Mouse (Mus musculus) forebrain, embryonic 13.5 days (tissue): Measurements from ENCODE around the gene Grip1. TPM values are rescaled to one million over a fixed set of nuclear protein-coding genes. Genes with fewer than 3 reads are reported as not detected.
A peak's percentile ranks its signal among the peaks of the same experiment; 100 is the strongest.

Experiments
- ATAC-seq: fragments of 200-750 bp; cut with Nextera tagmentation; 2 replicates; pipeline ENCODE4 v1.8.0; 2017
- H3K27ac ChIP-seq: fragments of 300-500 bp; sonication (generic); 2 replicates; pipeline ENCODE4 v1.5.1; 2015; ENCODE audit warnings: inconsistent platforms, mild to moderate bottlenecking, moderate library complexity
- H3K27me3 ChIP-seq: fragments of 300-500 bp; sonication (generic); 2 replicates; pipeline ENCODE4 v1.6.1; 2015; ENCODE audit warnings: mild to moderate bottlenecking, inconsistent platforms
- H3K36me3 ChIP-seq: fragments of 300-500 bp; sonication (generic); 2 replicates; pipeline ENCODE4 v1.6.1; 2015; ENCODE audit warnings: mild to moderate bottlenecking, inconsistent platforms; ENCODE audit not compliant: poor library complexity, severe bottlenecking
- H3K4me1 ChIP-seq: fragments of 300-500 bp; sonication (generic); 2 replicates; pipeline ENCODE4 v1.6.1; 2015; ENCODE audit warnings: inconsistent platforms
- H3K4me2 ChIP-seq: fragments of 300-500 bp; sonication (generic); 2 replicates; pipeline ENCODE4 v1.6.1; 2015; ENCODE audit warnings: inconsistent platforms, mild to moderate bottlenecking, moderate library complexity
- H3K4me3 ChIP-seq: fragments of 300-500 bp; sonication (generic); 2 replicates; pipeline ENCODE4 v1.5.1; 2015; ENCODE audit warnings: mild to moderate bottlenecking, inconsistent platforms
- H3K9ac ChIP-seq: fragments of 300-500 bp; sonication (generic); 2 replicates; pipeline ENCODE4 v1.6.1; 2015; ENCODE audit warnings: mild to moderate bottlenecking, inconsistent platforms
- H3K9me3 ChIP-seq: fragments of 300-500 bp; sonication (generic); replicated peaks from 2 replicates; pipeline ENCODE4 v1.6.1; 2016; ENCODE audit warnings: inconsistent platforms
- WGBS: fragments of 180-500 bp; shearing (Covaris S2); methylation state at CpG from one replicate; pipeline ENCODE4 v1.1.7; 2015; 5-methylcytosine and 5-hydroxymethylcytosine counted together
- polyA plus RNA-seq: library from polyadenylated mRNA; unstranded; fragments of >200 nt; fragmentation: Nextera tagmentation; extraction: Ambion mirVana; gene quantifications from 2 replicates; pipeline ENCODE4 v1.2.1, GENCODE M21; 2015

Gene Grip1
- polyA plus RNA-seq, 1 experiment from 2014 or later = 12.4 TPM

DNA sequence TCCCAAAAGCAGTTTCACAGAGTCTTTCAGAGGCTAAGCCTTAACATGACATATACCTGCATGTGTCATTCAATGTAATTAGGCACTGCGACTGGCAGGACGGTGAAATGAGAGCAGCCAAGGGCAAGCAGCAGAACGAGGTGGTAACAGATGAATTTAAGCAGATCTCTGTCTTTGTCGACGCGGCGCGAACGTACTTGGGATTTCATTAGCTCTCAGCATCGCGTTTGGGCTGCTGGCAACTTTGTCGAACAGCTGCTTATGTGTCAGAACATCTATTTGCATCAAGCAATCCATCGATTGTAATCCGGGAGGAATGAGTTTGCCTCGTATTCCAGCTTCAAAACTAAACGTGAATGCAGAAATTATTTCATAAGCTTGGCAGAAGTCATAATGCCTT is 483.9 kb downstream of the Grip1 start:
- no peaks in the 10 kb centered on the region for H3K36me3 ChIP-seq
- WGBS = 69% methylated on average over 16 of the region's 16 CpGs
- no peak overlapping the region for H3K4me2 ChIP-seq

GRCm38 (mm10) chr10:119943906-119944305 is 490.3 kb downstream of the Grip1 start:
- Histone ChIP-seq H3K9me3 (no peaks in the 10 kb centered on the region), H3K27me3 (no peaks in the 10 kb centered on the region), H3K27ac (no peak overlapping the region), H3K4me2 (no peak overlapping the region), H3K36me3 (0 out of 2 replicates have a peak, but pooled peaks cover 11% of the 10 kb centered on the region), H3K4me3 (no peak overlapping the region), H3K4me1 (no peaks in the 10 kb centered on the region), H3K9ac (no peak overlapping the region)
- no peak for ATAC-seq
- WGBS = 95% methylated on average over 8 of the region's 8 CpGs

More for the DNA sequence above, 483.9 kb downstream of the Grip1 start:
- no peaks in the 10 kb centered on the region for H3K9me3 ChIP-seq
- no peak for ATAC-seq
- H3K27ac ChIP-seq = peak overlapping the region; percentile 16; the same call in 1 of the 2 replicates
- H3K4me3 ChIP-seq = no peak overlapping the region
- no peak overlapping the region for H3K9ac ChIP-seq
- 0 out of 2 replicates have a peak, but pooled peaks cover 5% of the 10 kb centered on the region for H3K4me1 ChIP-seq
- H3K27me3 ChIP-seq = no peaks in the 10 kb centered on the region

DNA sequence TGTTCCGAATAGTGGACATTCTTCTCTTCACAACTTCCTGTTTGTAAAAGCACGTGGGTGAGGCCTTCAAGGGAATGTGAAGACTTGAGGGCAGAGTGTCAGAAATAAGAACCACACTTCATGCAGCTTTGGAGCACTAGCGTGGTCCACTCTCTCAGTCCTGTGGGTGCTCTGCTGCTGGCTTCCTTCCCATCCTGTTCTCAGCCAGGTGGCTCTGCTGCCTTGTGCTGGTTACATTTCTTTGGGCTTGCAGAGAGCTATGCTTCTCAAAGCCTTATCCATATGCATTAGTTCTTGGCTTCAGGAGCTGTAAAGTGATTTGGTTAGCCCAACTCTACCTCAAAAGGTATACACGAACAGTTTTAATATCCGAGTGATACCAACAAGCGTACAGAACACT is 497.8 kb downstream of the Grip1 start:
- Histone ChIP-seq H3K4me3 (no peak overlapping the region), H3K27ac (no peak overlapping the region), H3K4me2 (no peak overlapping the region), H3K27me3 (no peaks in the 10 kb centered on the region), H3K9ac (no peak overlapping the region), H3K36me3 (no peaks in the 10 kb centered on the region), H3K9me3 (no peaks in the 10 kb centered on the region), H3K4me1 (peaks cover 8% of the 10 kb centered on the region; the same call in 1 of the 2 replicates)
- no peak for ATAC-seq
- WGBS = 93% methylated on average over 6 of the region's 6 CpGs

- no peaks in the 10 kb centered on the region for H3K36me3 ChIP-seq
- WGBS = 84% methylated on average over 17 of the region's 17 CpGs
- no peak overlapping the region for H3K9ac ChIP-seq
- H3K9me3 ChIP-seq = no peaks in the 10 kb centered on the region
- H3K4me2 ChIP-seq = no peak overlapping the region
- H3K4me3 ChIP-seq = no peak overlapping the region
- no peaks in the 10 kb centered on the region for H3K27me3 ChIP-seq
- H3K4me1 ChIP-seq = peaks cover 8% of the 10 kb centered on the region; the same call in 1 of the 2 replicates
- no peak overlapping the region; the same call in 1 of the 2 replicates for H3K27ac ChIP-seq
- ATAC-seq = peak; percentile 75; the same call in 1 of the 2 replicates
These were observed 503.8 kb downstream of the Grip1 start for GRCm38 (mm10) chr10:119957260-119957955.

GRCm38 (mm10) chr10:119960915-119961314 is 507.3 kb downstream of the Grip1 start:
- Histone ChIP-seq H3K27ac (no peak overlapping the region), H3K9me3 (no peaks in the 10 kb centered on the region), H3K9ac (no peak overlapping the region), H3K4me2 (no peak overlapping the region), H3K27me3 (0 out of 2 replicates have a peak, but pooled peaks cover 3% of the 10 kb centered on the region), H3K4me3 (no peak overlapping the region), H3K4me1 (peaks cover 10% of the 10 kb centered on the region), H3K36me3 (no peaks in the 10 kb centered on the region)
- ATAC-seq = no peak
- 61% methylated on average over 3 of the region's 3 CpGs for WGBS

DNA sequence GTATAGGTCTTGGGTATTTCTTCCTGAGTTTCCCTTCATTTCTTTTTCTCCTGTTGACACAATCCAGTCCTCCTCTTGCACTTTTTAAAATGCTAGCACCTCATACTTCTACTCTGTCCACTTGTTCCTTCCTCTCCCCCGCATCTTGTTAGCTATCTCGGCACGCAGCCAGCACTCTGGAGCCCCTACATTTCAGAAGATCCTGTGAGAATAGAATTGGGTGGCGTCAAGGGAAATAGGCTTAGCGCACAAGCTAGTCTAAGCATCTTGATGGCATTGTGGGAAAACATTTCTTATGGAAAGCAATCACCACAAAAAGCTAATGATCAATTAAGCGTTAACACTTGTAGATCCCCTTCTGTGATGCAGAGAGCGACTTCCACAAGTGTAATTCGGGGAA is 512.7 kb downstream of the Grip1 start:
- H3K4me3 ChIP-seq = no peak overlapping the region
- 22% methylated on average over 8 of the region's 8 CpGs for WGBS

DNA sequence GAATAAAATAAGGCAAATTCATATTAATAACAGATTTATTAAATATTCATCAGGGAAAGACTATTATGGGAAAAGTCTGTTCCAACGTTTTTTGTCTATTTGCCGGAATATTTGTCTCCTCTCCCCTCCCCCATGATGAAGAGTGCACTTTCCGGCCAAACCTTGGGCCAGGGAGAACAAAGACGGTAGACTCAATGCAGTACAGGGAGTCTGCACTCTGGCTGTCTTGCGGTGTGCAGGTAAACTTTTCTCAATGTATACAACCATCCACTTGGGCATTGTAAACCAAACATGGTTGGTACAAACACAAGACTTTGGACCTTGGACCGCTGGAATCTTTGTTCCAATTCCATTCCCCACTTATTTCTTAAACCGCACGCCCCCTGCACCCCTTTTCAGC is 525.8 kb downstream of the Grip1 start:
- no peaks in the 10 kb centered on the region for H3K9me3 ChIP-seq
- no peak overlapping the region for H3K27ac ChIP-seq
- H3K9ac ChIP-seq = no peak overlapping the region
- H3K4me1 ChIP-seq = peaks cover 10% of the 10 kb centered on the region
- WGBS = 24% methylated on average over 8 of the region's 8 CpGs
- no peaks in the 10 kb centered on the region for H3K36me3 ChIP-seq
- no peak for ATAC-seq
- peak overlapping the region; percentile 38 for H3K4me2 ChIP-seq
- H3K4me3 ChIP-seq = no peak overlapping the region
- no peaks in the 10 kb centered on the region for H3K27me3 ChIP-seq

More for the DNA sequence above, 512.7 kb downstream of the Grip1 start:
- H3K4me1 ChIP-seq = peaks cover 17% of the 10 kb centered on the region
- H3K4me2 ChIP-seq = 0 out of 2 replicates have a peak overlapping the region, but pooled peaks have one; percentile 4
- no peak overlapping the region for H3K27ac ChIP-seq
- H3K36me3 ChIP-seq = no peaks in the 10 kb centered on the region
- ATAC-seq = peak; percentile 50; the same call in 1 of the 2 replicates
- no peak overlapping the region for H3K9ac ChIP-seq
- no peaks in the 10 kb centered on the region for H3K9me3 ChIP-seq
- 0 out of 2 replicates have a peak, but pooled peaks cover 3% of the 10 kb centered on the region for H3K27me3 ChIP-seq

DNA sequence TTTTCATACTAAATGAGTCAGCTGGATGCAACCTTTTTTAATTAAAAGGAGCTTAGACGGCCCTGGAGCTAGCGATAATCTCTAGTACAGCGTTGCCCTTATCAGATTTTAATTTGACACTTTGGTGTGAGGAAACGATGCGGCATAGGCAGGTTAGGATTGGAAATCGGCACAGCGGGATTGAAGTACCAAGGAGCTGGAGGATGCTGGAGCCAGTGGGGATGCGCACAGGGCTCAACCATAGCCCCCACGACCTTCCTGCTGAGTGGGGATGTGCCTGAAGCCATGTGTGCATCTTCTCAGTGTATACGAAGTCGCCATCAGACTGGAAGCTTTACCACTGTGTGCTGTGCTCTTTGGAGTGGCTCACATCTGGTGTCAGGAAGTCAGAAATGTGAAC is 526.4 kb downstream of the Grip1 start:
- Histone ChIP-seq H3K4me3 (no peak overlapping the region), H3K4me1 (peaks cover 10% of the 10 kb centered on the region), H3K9ac (no peak overlapping the region), H3K36me3 (no peaks in the 10 kb centered on the region), H3K4me2 (peak overlapping the region; percentile 38; the same call in 1 of the 2 replicates), H3K9me3 (no peaks in the 10 kb centered on the region), H3K27ac (no peak overlapping the region), H3K27me3 (no peaks in the 10 kb centered on the region)
- 18% methylated on average over 11 of the region's 11 CpGs for WGBS
- peak; percentile 43; the same call in 1 of the 2 replicates for ATAC-seq

DNA sequence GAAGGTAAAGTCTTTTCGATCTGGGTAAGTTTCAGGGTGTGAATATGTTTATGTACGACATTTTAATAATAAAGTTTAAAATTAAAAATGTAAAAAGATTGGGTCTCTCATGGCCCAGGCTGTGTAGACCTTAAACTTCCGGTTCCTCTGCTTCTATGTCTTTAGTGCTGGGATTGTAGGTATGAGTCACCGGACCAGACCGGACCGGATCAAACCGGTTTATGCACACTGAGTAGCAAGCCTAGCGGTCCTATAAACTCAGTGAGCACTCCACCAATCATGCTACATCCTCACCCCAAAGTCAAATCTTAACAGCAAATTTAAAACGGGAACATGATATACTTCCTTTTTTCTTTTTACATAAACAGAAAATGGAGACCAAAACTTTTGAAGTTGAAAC is 530.7 kb downstream of the Grip1 start:
- peaks cover 8% of the 10 kb centered on the region for H3K4me1 ChIP-seq
- no peak overlapping the region for H3K9ac ChIP-seq
- H3K9me3 ChIP-seq = no peaks in the 10 kb centered on the region
- no peak for ATAC-seq
- no peak overlapping the region for H3K27ac ChIP-seq
- no peaks in the 10 kb centered on the region for H3K27me3 ChIP-seq
- no peak overlapping the region for H3K4me3 ChIP-seq
- no peak overlapping the region for H3K4me2 ChIP-seq
- 91% methylated on average over 9 of the region's 9 CpGs for WGBS
- no peaks in the 10 kb centered on the region for H3K36me3 ChIP-seq

GRCm38 (mm10) chr10:119998475-119998874 is 544.8 kb downstream of the Grip1 start:
- WGBS = 91% methylated on average over 4 of the region's 4 CpGs
- no peak overlapping the region for H3K27ac ChIP-seq
- ATAC-seq = no peak

DNA sequence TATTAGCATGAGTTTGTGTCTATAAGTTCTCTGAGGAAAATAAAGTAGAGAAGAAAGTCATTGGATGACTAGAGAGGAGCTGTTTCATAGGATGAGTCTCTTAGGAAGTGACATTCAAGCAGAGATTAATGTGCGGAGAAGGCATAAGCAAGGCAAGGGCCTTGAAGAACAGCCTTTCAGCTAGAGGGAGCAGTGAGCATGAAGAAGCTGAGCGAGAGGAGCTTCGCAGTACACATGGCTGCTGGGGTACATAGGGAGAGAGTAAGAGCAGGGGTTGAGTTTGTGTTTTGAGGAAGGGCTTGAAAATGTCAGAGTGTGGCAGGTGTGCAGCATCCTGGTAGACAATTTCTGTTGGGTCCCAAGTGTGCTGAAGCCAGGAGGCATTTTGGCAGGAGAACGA is 548.5 kb downstream of the Grip1 start:
- Histone ChIP-seq H3K4me3 (no peak overlapping the region), H3K4me1 (no peaks in the 10 kb centered on the region), H3K9ac (no peak overlapping the region), H3K4me2 (no peak overlapping the region), H3K27me3 (no peaks in the 10 kb centered on the region), H3K9me3 (no peaks in the 10 kb centered on the region), H3K36me3 (peaks cover 12% of the 10 kb centered on the region), H3K27ac (no peak overlapping the region)
- 91% methylated on average over 4 of the region's 4 CpGs for WGBS
- ATAC-seq = no peak

More at GRCm38 (mm10) chr10:119998475-119998874, 544.8 kb downstream of the Grip1 start:
- peaks cover 22% of the 10 kb centered on the region for H3K36me3 ChIP-seq
- H3K4me2 ChIP-seq = no peak overlapping the region
- no peaks in the 10 kb centered on the region for H3K4me1 ChIP-seq
- no peaks in the 10 kb centered on the region for H3K27me3 ChIP-seq
- H3K9ac ChIP-seq = no peak overlapping the region
- H3K9me3 ChIP-seq = no peaks in the 10 kb centered on the region
- H3K4me3 ChIP-seq = no peak overlapping the region

DNA sequence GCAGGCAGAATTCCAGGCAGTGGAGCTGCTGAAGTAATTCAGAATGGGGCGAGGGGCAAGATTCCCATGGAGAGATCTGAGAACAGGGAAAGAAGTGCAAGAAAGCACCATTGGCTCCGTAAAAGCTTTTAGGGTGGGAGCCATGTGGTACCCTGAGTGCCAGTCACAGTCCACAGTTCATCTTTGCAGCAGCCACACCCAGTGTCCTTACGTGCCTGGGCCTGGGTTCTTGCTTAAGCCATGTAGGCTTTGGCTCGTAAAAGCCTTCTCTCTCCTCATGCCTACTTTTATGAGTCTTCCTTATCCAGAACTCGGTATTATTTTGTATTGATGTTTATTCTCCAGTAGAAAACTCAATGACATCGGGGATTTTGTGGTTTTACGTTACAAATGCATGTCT is 550.5 kb downstream of the Grip1 start:
- no peaks in the 10 kb centered on the region for H3K4me1 ChIP-seq
- peaks cover 12% of the 10 kb centered on the region for H3K36me3 ChIP-seq
- WGBS = 94% methylated on average over 7 of the region's 7 CpGs
- H3K9ac ChIP-seq = no peak overlapping the region
- H3K4me3 ChIP-seq = no peak overlapping the region
- ATAC-seq = no peak
- H3K27me3 ChIP-seq = no peaks in the 10 kb centered on the region
- no peak overlapping the region for H3K27ac ChIP-seq
- no peak overlapping the region for H3K4me2 ChIP-seq
- H3K9me3 ChIP-seq = no peaks in the 10 kb centered on the region
